Mouse (Mus musculus): Measurements from ENCODE around the gene Rnase4. TPM values are rescaled to one million over a fixed set of nuclear protein-coding genes. Genes with fewer than 3 reads are reported as not detected.

The Rnase4 gene
- polyA plus RNA-seq, 1 experiment from 2014 or later: 166 TPM

- Histone ChIP-seq H3K36me3 (ENCODE audit: control insufficient read depth, insufficient read depth, low read length) (no peaks in the 10 kb centered on the region), H3K9me3 (replicated peaks; ENCODE audit: control insufficient read depth, low read length) (no peaks in the 10 kb centered on the region), H3K4me1 (ENCODE audit: control insufficient read depth, insufficient read depth, low read length) (peaks cover 9% of the 10 kb centered on the region), H3K27me3 (ENCODE audit: control insufficient read depth, insufficient read depth, low read length) (no peaks in the 10 kb centered on the region; the same call in 1 of the 2 replicates), H3K4me2 (ENCODE audit: low read depth, low read length) (no peak overlapping the region), H3K9ac (ENCODE audit: low read length) (no peak overlapping the region), H3K27ac (ENCODE audit: low read length) (no peak overlapping the region), H3K4me3 (replicated peaks; ENCODE audit: low read length) (no peak overlapping the region)
- WGBS: 73% methylated on average over 4 of the region's 4 CpGs
- ATAC-seq (ENCODE audit: insufficient read depth, low FRiP score): no peak
Observed at GRCm38 (mm10) chr14:51085911-51086310, 5.0 kb upstream of the Rnase4 start.

- WGBS: 13% methylated on average over 9 of the region's 9 CpGs
Observed at GRCm38 (mm10) chr14:51087762-51088161, 3.1 kb upstream of the Rnase4 start.

GRCm38 (mm10) chr14:51088166-51088969, 2.5 kb upstream of the Rnase4 start:
- peak overlapping the region; percentile 93 for H3K27ac ChIP-seq (ENCODE audit: low read length)
- no peaks in the 10 kb centered on the region for H3K9me3 ChIP-seq (replicated peaks; ENCODE audit: control insufficient read depth, low read length)
- peak overlapping the region; percentile 61 for H3K4me3 ChIP-seq (replicated peaks; ENCODE audit: low read length)
- peak overlapping the region; percentile 69 for H3K9ac ChIP-seq (ENCODE audit: low read length)
- WGBS: 1% methylated on average over 23 of the region's 23 CpGs
- H3K36me3 ChIP-seq (ENCODE audit: control insufficient read depth, insufficient read depth, low read length): no peaks in the 10 kb centered on the region
- peak overlapping the region; percentile 74 for H3K4me2 ChIP-seq (ENCODE audit: low read depth, low read length)
- ATAC-seq (ENCODE audit: insufficient read depth, low FRiP score): peak; percentile 22; the same call in 1 of the 2 replicates
- H3K27me3 ChIP-seq (ENCODE audit: control insufficient read depth, insufficient read depth, low read length): no peaks in the 10 kb centered on the region
- H3K4me1 ChIP-seq (ENCODE audit: control insufficient read depth, insufficient read depth, low read length): peaks cover 13% of the 10 kb centered on the region; the same call in 1 of the 2 replicates

More at GRCm38 (mm10) chr14:51087762-51088161, 3.1 kb upstream of the Rnase4 start:
- H3K36me3 ChIP-seq (ENCODE audit: control insufficient read depth, insufficient read depth, low read length): no peaks in the 10 kb centered on the region
- H3K27me3 ChIP-seq (ENCODE audit: control insufficient read depth, insufficient read depth, low read length): no peaks in the 10 kb centered on the region
- ATAC-seq (ENCODE audit: insufficient read depth, low FRiP score): no peak
- peak overlapping the region; percentile 74 for H3K4me2 ChIP-seq (ENCODE audit: low read depth, low read length)
- H3K4me3 ChIP-seq (replicated peaks; ENCODE audit: low read length): peak overlapping the region; percentile 61
- H3K9me3 ChIP-seq (replicated peaks; ENCODE audit: control insufficient read depth, low read length): no peaks in the 10 kb centered on the region
- peaks cover 12% of the 10 kb centered on the region; the same call in 1 of the 2 replicates for H3K4me1 ChIP-seq (ENCODE audit: control insufficient read depth, insufficient read depth, low read length)
- H3K9ac ChIP-seq (ENCODE audit: low read length): peak overlapping the region; percentile 69
- no peak overlapping the region for H3K27ac ChIP-seq (ENCODE audit: low read length)

GRCm38 (mm10) chr14:51088970-51089673, 1.8 kb upstream of the Rnase4 start:
- peak; percentile 92 for ATAC-seq (ENCODE audit: insufficient read depth, low FRiP score)
- under 1% methylated on average over 34 of the region's 34 CpGs for whole genome bisulfite sequencing

GRCm38 (mm10) chr14:51089674-51090076, 1.2 kb upstream of the Rnase4 start:
- Histone ChIP-seq H3K9ac (ENCODE audit: low read length) (peak overlapping the region; percentile 81), H3K36me3 (ENCODE audit: control insufficient read depth, insufficient read depth, low read length) (no peaks in the 10 kb centered on the region)
- ATAC-seq (ENCODE audit: insufficient read depth, low FRiP score): no peak

More at GRCm38 (mm10) chr14:51088970-51089673, 1.8 kb upstream of the Rnase4 start:
- Histone ChIP-seq H3K27me3 (ENCODE audit: control insufficient read depth, insufficient read depth, low read length) (no peaks in the 10 kb centered on the region), H3K9me3 (replicated peaks; ENCODE audit: control insufficient read depth, low read length) (no peaks in the 10 kb centered on the region), H3K4me1 (ENCODE audit: control insufficient read depth, insufficient read depth, low read length) (peaks cover 13% of the 10 kb centered on the region; the same call in 1 of the 2 replicates), H3K4me3 (replicated peaks; ENCODE audit: low read length) (peak overlapping the region; percentile 61), H3K36me3 (ENCODE audit: control insufficient read depth, insufficient read depth, low read length) (no peaks in the 10 kb centered on the region), H3K9ac (ENCODE audit: low read length) (peak overlapping the region; percentile 81), H3K27ac (ENCODE audit: low read length) (peak overlapping the region; percentile 93), H3K4me2 (ENCODE audit: low read depth, low read length) (peak overlapping the region; percentile 74)

GRCm38 (mm10) chr14:51090077-51090781, 648 bp upstream of the Rnase4 start:
- H3K4me1 ChIP-seq (ENCODE audit: control insufficient read depth, insufficient read depth, low read length): peaks cover 13% of the 10 kb centered on the region; the same call in 1 of the 2 replicates
- peak overlapping the region; percentile 74 for H3K4me2 ChIP-seq (ENCODE audit: low read depth, low read length)
- H3K9me3 ChIP-seq (replicated peaks; ENCODE audit: control insufficient read depth, low read length): no peaks in the 10 kb centered on the region
- under 1% methylated on average over 27 of the region's 27 CpGs for WGBS
- peak overlapping the region; percentile 61 for H3K4me3 ChIP-seq (replicated peaks; ENCODE audit: low read length)
- H3K27me3 ChIP-seq (ENCODE audit: control insufficient read depth, insufficient read depth, low read length): no peaks in the 10 kb centered on the region
- peak overlapping the region; percentile 84 for H3K9ac ChIP-seq (ENCODE audit: low read length)
- peak overlapping the region; percentile 93 for H3K27ac ChIP-seq (ENCODE audit: low read length)
- no peaks in the 10 kb centered on the region for H3K36me3 ChIP-seq (ENCODE audit: control insufficient read depth, insufficient read depth, low read length)
- peak; percentile 60 for ATAC-seq (ENCODE audit: insufficient read depth, low FRiP score)

More at GRCm38 (mm10) chr14:51089674-51090076, 1.2 kb upstream of the Rnase4 start:
- Histone ChIP-seq H3K4me1 (ENCODE audit: control insufficient read depth, insufficient read depth, low read length) (peaks cover 13% of the 10 kb centered on the region; the same call in 1 of the 2 replicates), H3K4me2 (ENCODE audit: low read depth, low read length) (peak overlapping the region; percentile 74), H3K4me3 (replicated peaks; ENCODE audit: low read length) (peak overlapping the region; percentile 61), H3K27me3 (ENCODE audit: control insufficient read depth, insufficient read depth, low read length) (no peaks in the 10 kb centered on the region), H3K27ac (ENCODE audit: low read length) (peak overlapping the region; percentile 93), H3K9me3 (replicated peaks; ENCODE audit: control insufficient read depth, low read length) (no peaks in the 10 kb centered on the region)
- under 1% methylated on average over 15 of the region's 15 CpGs for WGBS

GRCm38 (mm10) chr14:51092073-51092620, 1.3 kb downstream of the Rnase4 start:
- H3K4me2 ChIP-seq (ENCODE audit: low read depth, low read length): peak overlapping the region; percentile 74
- ATAC-seq (ENCODE audit: insufficient read depth, low FRiP score): no peak
- H3K4me3 ChIP-seq (replicated peaks; ENCODE audit: low read length): peak overlapping the region; percentile 61
- no peaks in the 10 kb centered on the region for H3K27me3 ChIP-seq (ENCODE audit: control insufficient read depth, insufficient read depth, low read length)
- peak overlapping the region; percentile 67 for H3K27ac ChIP-seq (ENCODE audit: low read length)
- peak overlapping the region; percentile 16; the same call in 1 of the 2 replicates for H3K9ac ChIP-seq (ENCODE audit: low read length)
- peaks cover 19% of the 10 kb centered on the region for H3K4me1 ChIP-seq (ENCODE audit: control insufficient read depth, insufficient read depth, low read length)
- H3K9me3 ChIP-seq (replicated peaks; ENCODE audit: control insufficient read depth, low read length): no peaks in the 10 kb centered on the region
- 42% methylated on average over 8 of the region's 8 CpGs for WGBS
- no peaks in the 10 kb centered on the region for H3K36me3 ChIP-seq (ENCODE audit: control insufficient read depth, insufficient read depth, low read length)

- Histone ChIP-seq H3K4me1 (ENCODE audit: control insufficient read depth, insufficient read depth, low read length) (peaks cover 19% of the 10 kb centered on the region), H3K9me3 (replicated peaks; ENCODE audit: control insufficient read depth, low read length) (no peaks in the 10 kb centered on the region), H3K4me3 (replicated peaks; ENCODE audit: low read length) (no peak overlapping the region), H3K9ac (ENCODE audit: low read length) (no peak overlapping the region), H3K27ac (ENCODE audit: low read length) (peak overlapping the region; percentile 38), H3K36me3 (ENCODE audit: control insufficient read depth, insufficient read depth, low read length) (no peaks in the 10 kb centered on the region), H3K27me3 (ENCODE audit: control insufficient read depth, insufficient read depth, low read length) (no peaks in the 10 kb centered on the region), H3K4me2 (ENCODE audit: low read depth, low read length) (no peak overlapping the region)
- 18% methylated on average over 3 of the region's 3 CpGs for WGBS
- ATAC-seq (ENCODE audit: insufficient read depth, low FRiP score): no peak
Observed at GRCm38 (mm10) chr14:51093496-51093895, 2.6 kb downstream of the Rnase4 start.
